In the genomic region with DNA sequence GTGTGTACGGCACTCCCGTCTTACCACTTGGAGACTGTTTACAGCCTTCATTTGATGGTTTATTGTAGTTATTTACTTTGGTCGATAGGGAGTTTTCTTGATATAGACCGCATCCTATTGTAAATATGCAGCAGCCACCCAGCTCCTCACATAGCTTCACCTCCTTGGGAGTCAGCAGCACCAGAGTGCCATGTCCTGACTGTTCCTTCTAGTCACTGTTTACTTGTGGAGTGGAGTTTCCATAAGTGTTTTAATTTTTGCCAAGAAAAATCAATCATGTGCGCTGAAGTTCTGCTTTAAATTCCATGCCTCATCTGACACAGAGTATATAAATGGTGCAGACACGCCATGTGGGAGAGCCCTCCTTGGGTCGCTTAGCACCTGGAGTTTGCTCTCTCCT, we compare ENCODE assay signal across 36 mouse cellular contexts.
"Had no signal": no experiment of that assay in that cellular context is flagged by ENCODE, and none has a peak within 500 bp of the region (broad histone marks: within the 10 kb centered on the region; RNA-seq: fewer than 3 reads in every experiment).

No protein-coding gene starts in this region.

- H3K4me1 ChIP-seq: heart, embryonic 10.5 days; heart, embryonic 12.5 days; hindbrain, embryonic 10.5 days; hindbrain, embryonic 12.5 days; hindbrain, embryonic 13.5 days; hindbrain, embryonic 15.5 days had no signal

- H3K9ac ChIP-seq: heart, embryonic 12.5 days; heart, embryonic 13.5 days; heart, embryonic 15.5 days; hindbrain, embryonic 12.5 days; hindbrain, embryonic 13.5 days; hindbrain, embryonic 14.5 days; hindbrain, embryonic 15.5 days; intestine, embryonic 15.5 days; kidney, embryonic 15.5 days had no signal

- ATAC-seq: hindbrain, embryonic 16.5 days; hindbrain, postnatal 0 days; inflammation-experienced regulatory T-cells, adult 6 months; intestine, embryonic 15.5 days; intestine, embryonic 16.5 days; intestine, postnatal 0 days had no signal

- H3K9me3 ChIP-seq: heart, embryonic 10.5 days; heart, embryonic 12.5 days; heart, embryonic 13.5 days; heart, embryonic 15.5 days; hindbrain, embryonic 10.5 days; hindbrain, embryonic 12.5 days; hindbrain, embryonic 13.5 days; hindbrain, embryonic 15.5 days; intestine, embryonic 15.5 days; kidney, embryonic 15.5 days had no signal

- H3K27ac ChIP-seq: heart, adult 2 months; heart, embryonic 10.5 days; heart, embryonic 13.5 days; heart, embryonic 15.5 days; hindbrain, embryonic 10.5 days; hindbrain, embryonic 12.5 days; hindbrain, embryonic 13.5 days; hindbrain, embryonic 14.5 days; hindbrain, embryonic 15.5 days; hindbrain, postnatal 0 days; intestine, embryonic 15.5 days; kidney, embryonic 15.5 days; kidney, postnatal 0 days; layer of hippocampus, adult 2 months had no signal

- H3K4me3 ChIP-seq: heart, adult 2 months; heart, embryonic 10.5 days; heart, embryonic 12.5 days; heart, embryonic 13.5 days; heart, embryonic 15.5 days; hindbrain, embryonic 10.5 days; hindbrain, embryonic 12.5 days; hindbrain, embryonic 13.5 days; hindbrain, embryonic 15.5 days; intestine, embryonic 15.5 days; kidney, embryonic 15.5 days; layer of hippocampus, adult 2 months had no signal

- H3K4me2 ChIP-seq: heart, embryonic 11.5 days; heart, embryonic 12.5 days; heart, embryonic 13.5 days; heart, embryonic 15.5 days; hindbrain, embryonic 12.5 days; hindbrain, embryonic 13.5 days; hindbrain, embryonic 14.5 days; hindbrain, embryonic 15.5 days; intestine, embryonic 15.5 days; kidney, embryonic 15.5 days had no signal

- DNase-seq: heart, adult 2 months; heart, postnatal 10 days; heart, postnatal 14 days; heart, postnatal 36 days; heart, postnatal 4 days; kidney, adult 11 months; kidney, adult 18-20 months; kidney, adult 2 months; kidney, adult 8-10 months; kidney, adult 9 months; kidney, postnatal 10 days; kidney, postnatal 14 days; kidney, postnatal 25 days; kidney, postnatal 36 days; kidney, postnatal 4 days; layer of hippocampus, adult 9-11 months; layer of hippocampus, postnatal 36 days had no signal

- H3K27me3 ChIP-seq: intestine, embryonic 15.5 days had no signal

- H3K36me3 ChIP-seq: heart, embryonic 10.5 days; heart, embryonic 12.5 days; heart, embryonic 13.5 days; heart, embryonic 15.5 days; hindbrain, embryonic 10.5 days; hindbrain, embryonic 12.5 days; hindbrain, embryonic 13.5 days; hindbrain, embryonic 15.5 days; intestine, embryonic 15.5 days; kidney, embryonic 15.5 days had no signal
